Mouse (Mus musculus) cerebellum, adult 2 months (tissue): ENCODE measurements around the gene Alg12. TPM values are rescaled to one million over a fixed set of nuclear protein-coding genes. Genes with fewer than 3 reads are reported as not detected.

ENCODE experiments used
- DNase-seq, 2 experiments: peaks; one replicate each; pipeline ENCODE4 v3.0.0; 2021
- H3K27ac ChIP-seq: fragments of 200-500 bp; 2 replicates; pipeline ENCODE4 v1.5.1; 2012; ENCODE audit warnings: low read length, control low read depth, inconsistent platforms; ENCODE audit not compliant: insufficient read depth
- H3K27me3 ChIP-seq: fragments of 200-500 bp; 2 replicates; pipeline ENCODE4 v1.6.1; 2012; ENCODE audit warnings: inconsistent platforms, mild to moderate bottlenecking, low read length, moderate library complexity; ENCODE audit not compliant: control insufficient read depth, insufficient read depth
- H3K4me1 ChIP-seq: fragments of 200-500 bp; 2 replicates; pipeline ENCODE4 v1.6.1; 2011; ENCODE audit warnings: low read length; ENCODE audit not compliant: control insufficient read depth, insufficient read depth
- H3K4me3 ChIP-seq: fragments of 200-500 bp; replicated peaks from 2 replicates; pipeline ENCODE3; 2011; ENCODE audit warnings: mild to moderate bottlenecking, low read depth, low read length, control low read depth; ENCODE audit not compliant: insufficient read depth
- CTCF ChIP-seq: fragments of 200-500 bp; IDR thresholded peaks from 2 replicates; pipeline ENCODE4 v1.5.1; 2011; ENCODE audit warnings: low read depth, mild to moderate bottlenecking, control low read depth, low read length, moderate library complexity, borderline replicate concordance; ENCODE audit not compliant: insufficient read depth
- POLR2A ChIP-seq: fragments of 200-500 bp; IDR thresholded peaks from 2 replicates; pipeline ENCODE4 v1.6.1; 2011; ENCODE audit warnings: low read length, control low read depth, borderline replicate concordance; ENCODE audit not compliant: insufficient read depth
- WGBS: fragments of 180-500 bp; shearing (Covaris S2); methylation state at CpG from one replicate; pipeline ENCODE4 v1.1.7; 2018; 5-methylcytosine and 5-hydroxymethylcytosine counted together
- polyA plus RNA-seq: library from polyadenylated mRNA; depleted of rRNA; stranded (reverse); fragments of >200 nt; gene quantifications from 2 replicates; pipeline ENCODE4 v1.2.3, GENCODE M21; 2012

Alg12 gene
- polyA plus RNA-seq, 1 experiment = 17.3 TPM

- TF ChIP-seq CTCF = no peak
- TF ChIP-seq POLR2A = no peak
- DNase-seq = no peak
- H3K4me3 ChIP-seq = no peak overlapping the region
- H3K4me1 ChIP-seq = peaks cover 48% of the 10 kb centered on the region
- 78% methylated on average over 10 of the region's 10 CpGs for WGBS
- no peaks in the 10 kb centered on the region for H3K27me3 ChIP-seq
- peak overlapping the region; percentile 45; the same call in 1 of the 2 replicates for H3K27ac ChIP-seq
Observed at GRCm38 (mm10) chr15:88851507-88852149, 32.5 kb upstream of the Alg12 start.

- no peak for DNase-seq
Observed at GRCm38 (mm10) chr15:88851076-88851475, 32.0 kb upstream of the Alg12 start.

GRCm38 (mm10) chr15:88850146-88850826 lies 31.2 kb upstream of the Alg12 start:
- no peaks in the 10 kb centered on the region for H3K27me3 ChIP-seq
- TF ChIP-seq POLR2A (no peak), CTCF (no peak)
- H3K4me1 ChIP-seq = peaks cover 42% of the 10 kb centered on the region
- peak; percentile 86 to 87 for DNase-seq
- no peak overlapping the region for H3K4me3 ChIP-seq
- 8% methylated on average over 10 of the region's 10 CpGs for WGBS
- H3K27ac ChIP-seq = peak overlapping the region; percentile 45; the same call in 1 of the 2 replicates

More at GRCm38 (mm10) chr15:88851076-88851475, 32.0 kb upstream of the Alg12 start:
- H3K4me3 ChIP-seq = no peak overlapping the region
- H3K27me3 ChIP-seq = no peaks in the 10 kb centered on the region
- peak overlapping the region; percentile 45; the same call in 1 of the 2 replicates for H3K27ac ChIP-seq
- peaks cover 44% of the 10 kb centered on the region for H3K4me1 ChIP-seq
- whole genome bisulfite sequencing = 43% methylated on average over 3 of the region's 3 CpGs
- TF ChIP-seq POLR2A (no peak), CTCF (no peak)

- WGBS = 84% methylated on average over 2 of the region's 2 CpGs
- H3K27me3 ChIP-seq = no peaks in the 10 kb centered on the region
- DNase-seq = no peak
- peak overlapping the region; percentile 11; the same call in 1 of the 2 replicates for H3K27ac ChIP-seq
- TF ChIP-seq POLR2A = no peak
- no peak for TF ChIP-seq CTCF
- no peak overlapping the region for H3K4me3 ChIP-seq
- peaks cover 43% of the 10 kb centered on the region for H3K4me1 ChIP-seq
Observed at GRCm38 (mm10) chr15:88849621-88850020, 30.5 kb upstream of the Alg12 start.

- no peak for TF ChIP-seq CTCF
- no peak for TF ChIP-seq POLR2A
- Histone ChIP-seq H3K4me1 (peaks cover 41% of the 10 kb centered on the region), H3K4me3 (no peak overlapping the region), H3K27ac (no peak overlapping the region), H3K27me3 (no peaks in the 10 kb centered on the region)
- 88% methylated on average over 1 of the region's 1 CpGs for WGBS
- DNase-seq = no peak
Observed at GRCm38 (mm10) chr15:88848661-88849060, 29.5 kb upstream of the Alg12 start.

GRCm38 (mm10) chr15:88844966-88845365 lies 25.8 kb upstream of the Alg12 start:
- no peak overlapping the region for H3K4me3 ChIP-seq
- peak in 1 of 2 experiments; percentile 44 for DNase-seq
- no peak for TF ChIP-seq CTCF
- no peak for TF ChIP-seq POLR2A
- WGBS = 35% methylated on average over 7 of the region's 7 CpGs
- no peaks in the 10 kb centered on the region for H3K27me3 ChIP-seq
- H3K27ac ChIP-seq = no peak overlapping the region
- peaks cover 50% of the 10 kb centered on the region for H3K4me1 ChIP-seq

GRCm38 (mm10) chr15:88843486-88844097 lies 24.5 kb upstream of the Alg12 start:
- DNase-seq = no peak
- H3K4me3 ChIP-seq = no peak overlapping the region
- H3K27me3 ChIP-seq = no peaks in the 10 kb centered on the region
- peaks cover 57% of the 10 kb centered on the region for H3K4me1 ChIP-seq
- TF ChIP-seq POLR2A = no peak
- WGBS = 56% methylated on average over 8 of the region's 8 CpGs
- no peak overlapping the region for H3K27ac ChIP-seq

- H3K4me3 ChIP-seq = no peak overlapping the region
- TF ChIP-seq POLR2A (no peak), CTCF (no peak)
- H3K27ac ChIP-seq = 0 out of 2 replicates have a peak overlapping the region, but pooled peaks have one; percentile 0
- H3K27me3 ChIP-seq = no peaks in the 10 kb centered on the region
- H3K4me1 ChIP-seq = peaks cover 60% of the 10 kb centered on the region
- WGBS = 22% methylated on average over 3 of the region's 3 CpGs
- no peak for DNase-seq
Observed at GRCm38 (mm10) chr15:88842300-88842673, 23.2 kb upstream of the Alg12 start.
